Mouse (Mus musculus) erythroblast, embryonic 14.5 days (primary cell): ENCODE results near the gene Exo5.

Source experiments
- GATA1 ChIP-seq: IDR thresholded peaks from 2 replicates; pipeline ENCODE4 v1.6.1; 2012; ENCODE audit warnings: low read length, inconsistent platforms, mixed read lengths
- TAL1 ChIP-seq: IDR thresholded peaks from 3 replicates; pipeline ENCODE4 v1.6.1; 2012; ENCODE audit warnings: low read length, inconsistent platforms, mixed read lengths

DNA sequence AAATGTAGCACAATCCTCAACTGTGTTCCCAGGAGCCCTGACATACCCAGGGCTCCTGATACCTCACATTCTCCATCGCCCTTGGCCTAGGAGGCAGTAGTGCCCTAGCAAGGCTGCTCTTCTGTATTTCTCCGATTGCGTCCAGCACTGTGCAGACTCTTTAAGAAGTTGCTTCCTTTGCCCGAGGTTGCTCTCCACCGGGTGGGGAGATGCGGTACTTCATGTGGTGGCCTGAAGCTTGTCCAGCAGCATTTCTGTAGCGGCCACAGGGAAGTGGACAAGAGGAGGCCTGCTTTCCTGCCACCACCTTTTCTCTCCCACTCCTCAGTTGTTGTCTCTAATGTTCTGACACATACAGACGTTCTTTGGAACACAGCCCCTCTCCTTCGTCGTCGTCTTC lies 30.2 kb downstream of the Exo5 start:
- TF ChIP-seq GATA1, result no peak
- TF ChIP-seq TAL1, result no peak
